Mouse (Mus musculus) ES-Bruce4 (cell line): Measurements from ENCODE around the gene Dnajb4.

Experiments
- CTCF ChIP-seq: IDR thresholded peaks from one replicate; pipeline ENCODE4 v1.8.1; 2011; ENCODE audit warnings: low read depth, low read length
- EP300 ChIP-seq: IDR thresholded peaks from 2 replicates; pipeline ENCODE4 v1.6.1; 2011; ENCODE audit warnings: low read depth, low read length; ENCODE audit not compliant: insufficient read depth
- POLR2A ChIP-seq: IDR thresholded peaks from one replicate; pipeline ENCODE4 v1.8.1; 2011; ENCODE audit warnings: low read length; ENCODE audit not compliant: insufficient read depth

DNA sequence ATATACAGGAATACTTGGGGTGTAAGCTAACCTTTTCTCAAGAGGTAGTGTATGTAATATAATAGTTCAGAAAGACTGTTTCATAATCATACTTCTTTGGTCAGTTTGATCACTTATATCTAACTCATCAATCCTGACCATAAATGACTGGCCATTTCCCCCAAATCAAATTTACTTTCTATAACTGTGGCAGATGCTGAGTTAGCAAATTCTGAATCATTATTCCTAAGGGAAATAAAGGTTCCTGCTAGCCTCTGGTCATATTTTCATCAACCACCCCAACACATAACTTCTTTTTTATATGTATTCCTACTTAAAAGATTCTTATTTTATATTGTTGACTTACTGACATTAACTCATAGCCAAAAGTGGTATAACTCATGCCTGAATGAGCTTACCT lies 7.2 kb downstream of the Dnajb4 start:
- TF ChIP-seq POLR2A, result no peak
- no peak for TF ChIP-seq CTCF
- TF ChIP-seq EP300, result no peak
